Mouse (Mus musculus) hindbrain, embryonic 10.5 days (tissue): ENCODE measurements around the gene Otud7b. TPM values are rescaled to one million over a fixed set of nuclear protein-coding genes. Genes with fewer than 3 reads are reported as not detected.
"Not testable (repeated sequence)": the region's sequence is repeated elsewhere in the genome, so short reads cannot be mapped to it uniquely, and the experiment has no call there.

Source experiments
- DNase-seq: peaks from one replicate; pipeline ENCODE4 v3.0.0-alpha.2; 2017; ENCODE audit warnings: low spot score
- H3K27ac ChIP-seq: fragments of 300-500 bp; sonication (generic); 2 replicates; pipeline ENCODE4 v1.5.1; 2016; ENCODE audit warnings: mild to moderate bottlenecking, moderate library complexity
- H3K27me3 ChIP-seq: fragments of 300-500 bp; sonication (generic); 2 replicates; pipeline ENCODE4 v1.6.1; 2016; ENCODE audit warnings: mild to moderate bottlenecking; ENCODE audit not compliant: poor library complexity, insufficient read depth, severe bottlenecking
- H3K36me3 ChIP-seq: fragments of 300-500 bp; sonication (generic); 2 replicates; pipeline ENCODE4 v1.6.1; 2016; ENCODE audit warnings: mild to moderate bottlenecking, moderate library complexity
- H3K4me1 ChIP-seq: fragments of 300-500 bp; sonication (generic); replicated peaks from 2 replicates; pipeline ENCODE4 v1.6.1; 2016; ENCODE audit warnings: mild to moderate bottlenecking
- H3K4me3 ChIP-seq: fragments of 300-500 bp; sonication (generic); 2 replicates; pipeline ENCODE4 v1.5.1; 2016; ENCODE audit warnings: mild to moderate bottlenecking, moderate library complexity
- H3K9me3 ChIP-seq: fragments of 300-500 bp; sonication (generic); 2 replicates; pipeline ENCODE4 v1.6.1; 2016; ENCODE audit warnings: mild to moderate bottlenecking, moderate library complexity
- WGBS: fragments of 180-500 bp; shearing (Covaris S2); methylation state at CpG from one replicate; pipeline ENCODE4 v1.1.7; 2016; 5-methylcytosine and 5-hydroxymethylcytosine counted together
- polyA plus RNA-seq: library from polyadenylated mRNA; unstranded; fragments of >200 nt; fragmentation: Nextera tagmentation; extraction: Ambion mirVana; gene quantifications from 2 replicates; pipeline ENCODE4 v1.2.1, GENCODE M21; 2016

Otud7b gene
- polyA plus RNA-seq, 1 experiment from 2014 or later = 12.8 TPM

DNA sequence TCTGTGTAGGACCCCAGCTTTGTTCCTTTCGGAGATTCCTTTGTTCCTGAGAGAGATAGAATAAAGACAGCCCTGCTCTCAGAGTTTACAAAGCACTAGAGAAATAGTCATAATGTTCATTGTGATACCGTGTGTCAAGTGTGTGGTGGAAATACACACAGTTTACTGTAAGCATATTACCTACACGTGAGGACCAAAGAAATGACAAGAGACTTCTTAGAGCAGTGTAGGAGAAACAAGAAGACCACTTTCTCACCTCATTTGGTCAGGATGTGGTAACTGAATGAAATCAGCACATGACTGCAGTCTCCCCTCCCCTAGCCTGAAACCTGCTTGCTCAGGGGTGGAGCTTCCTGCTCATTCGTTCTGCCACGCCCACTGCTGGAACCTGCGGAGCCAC, 93.9 kb downstream of the Otud7b start:
- H3K36me3 ChIP-seq = peaks cover 9% of the 10 kb centered on the region; the same call in 1 of the 2 replicates
- H3K27me3 ChIP-seq = peaks cover 7% of the 10 kb centered on the region; the same call in 1 of the 2 replicates
- 6% methylated on average over 6 of the region's 6 CpGs for WGBS
- H3K27ac ChIP-seq = peak overlapping the region; percentile 98
- peaks cover 5% of the 10 kb centered on the region for H3K9me3 ChIP-seq
- DNase-seq = no peak
- H3K4me3 ChIP-seq = peak overlapping the region; percentile 72
- H3K4me1 ChIP-seq = peaks cover 23% of the 10 kb centered on the region

DNA sequence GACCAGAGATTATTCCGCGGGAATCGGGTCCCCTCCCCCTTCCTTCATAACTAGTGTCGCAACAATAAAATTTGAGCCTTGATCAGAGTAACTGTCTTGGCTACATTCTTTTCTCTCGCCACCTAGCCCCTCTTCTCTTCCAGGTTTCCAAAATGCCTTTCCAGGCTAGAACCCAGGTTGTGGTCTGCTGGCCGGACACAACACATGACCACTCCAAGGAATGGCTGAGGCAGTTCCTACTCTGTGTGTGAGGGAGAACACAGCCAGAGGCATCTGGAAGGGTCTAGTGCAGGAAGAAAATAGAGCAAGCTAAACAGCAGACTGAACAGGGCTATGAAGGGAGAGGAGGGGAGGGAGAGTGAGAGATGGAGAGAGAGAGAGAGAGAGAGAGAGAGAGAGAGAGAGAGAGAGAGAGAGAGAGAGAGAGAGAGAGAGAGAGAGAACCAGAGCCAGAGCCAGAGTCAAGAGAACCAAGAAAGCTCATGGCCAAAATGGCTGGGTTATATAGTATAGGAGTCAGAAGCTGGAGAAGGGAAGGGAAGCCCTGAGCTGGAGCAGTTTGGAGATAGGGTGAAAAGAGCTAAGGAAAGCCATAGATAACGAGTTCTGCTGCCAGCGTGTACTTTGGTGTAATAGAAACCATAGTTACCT, 94.4 kb downstream of the Otud7b start:
- 0 out of 2 replicates have a peak overlapping the region, but pooled peaks have one; percentile 35 for H3K27ac ChIP-seq
- H3K36me3 ChIP-seq, H3K4me3 ChIP-seq, H3K27me3 ChIP-seq, H3K9me3 ChIP-seq, DNase-seq: not testable (repeated sequence)
- 31% methylated on average over 8 of the region's 8 CpGs for WGBS
- H3K4me1 ChIP-seq = peaks cover 20% of the 10 kb centered on the region

DNA sequence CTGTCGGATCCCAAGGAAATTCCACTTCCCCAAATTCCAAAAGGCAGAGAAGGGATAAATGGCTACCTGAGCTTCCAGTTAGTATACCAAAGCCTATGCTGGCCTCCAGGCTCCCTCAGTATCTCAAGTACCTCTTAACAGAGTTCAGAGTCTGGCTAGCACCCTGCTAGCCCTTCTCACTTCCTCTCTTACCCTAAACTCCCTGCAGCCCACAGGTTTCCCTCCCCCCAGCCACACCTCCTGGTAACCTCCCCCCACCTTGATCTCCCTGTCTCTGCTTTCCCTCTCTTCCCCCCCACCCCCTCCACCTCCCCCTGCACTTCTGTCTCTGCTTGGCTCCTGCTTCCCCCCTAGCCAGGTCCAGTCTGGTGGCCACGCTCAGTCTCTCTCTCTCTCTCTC, 95.4 kb downstream of the Otud7b start:
- Histone ChIP-seq H3K27ac (no peak overlapping the region), H3K36me3 (peaks cover 9% of the 10 kb centered on the region; the same call in 1 of the 2 replicates), H3K9me3 (peaks cover 5% of the 10 kb centered on the region), H3K27me3 (peaks cover 7% of the 10 kb centered on the region; the same call in 1 of the 2 replicates), H3K4me1 (peaks cover 20% of the 10 kb centered on the region), H3K4me3 (no peak overlapping the region)
- no peak for DNase-seq
- 73% methylated on average over 2 of the region's 2 CpGs for WGBS

DNA sequence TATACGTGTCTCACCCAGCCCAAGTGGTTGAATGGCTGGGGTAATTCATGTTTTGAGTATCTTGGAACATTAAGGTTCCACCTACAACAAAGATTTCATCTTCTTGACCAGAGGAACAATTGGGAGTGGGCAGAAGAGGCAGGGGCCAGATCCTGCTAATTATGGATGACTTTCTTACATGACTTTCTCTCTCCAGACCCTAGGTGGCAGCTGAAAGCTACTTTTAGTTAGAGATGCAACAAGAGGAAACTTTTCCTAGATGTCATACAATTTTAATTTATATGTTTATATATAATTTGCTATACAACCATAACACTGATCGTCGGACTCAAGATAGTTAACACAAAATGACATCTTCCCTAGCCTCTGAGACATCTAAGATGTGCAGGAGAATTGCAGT, 103.5 kb downstream of the Otud7b start:
- Histone ChIP-seq H3K27ac (no peak overlapping the region), H3K9me3 (no peaks in the 10 kb centered on the region), H3K36me3 (no peaks in the 10 kb centered on the region), H3K4me1 (peaks cover 6% of the 10 kb centered on the region), H3K27me3 (no peaks in the 10 kb centered on the region), H3K4me3 (no peak overlapping the region)
- DNase-seq = no peak
- 89% methylated on average over 3 of the region's 3 CpGs for WGBS

DNA sequence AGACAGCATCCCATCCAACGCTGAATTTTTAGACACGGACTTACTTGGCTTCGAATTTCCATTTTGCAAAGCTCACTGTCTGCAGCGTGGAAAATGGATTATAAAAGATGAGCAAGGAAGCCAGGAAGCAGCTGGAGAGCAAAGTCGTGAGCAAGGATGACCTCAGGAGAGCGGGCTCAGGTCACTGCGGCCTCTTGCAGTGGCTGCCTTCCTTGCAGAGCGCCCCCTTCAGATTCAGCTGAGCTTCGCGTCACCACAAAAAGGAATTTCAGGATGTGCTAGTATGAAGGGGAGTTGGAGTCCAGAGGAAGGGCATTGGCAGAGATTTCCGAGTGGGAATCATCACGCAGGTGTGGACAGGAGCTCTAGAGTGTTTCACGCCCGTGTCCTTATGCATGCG, 104.9 kb downstream of the Otud7b start:
- no peaks in the 10 kb centered on the region for H3K27me3 ChIP-seq
- no peaks in the 10 kb centered on the region for H3K36me3 ChIP-seq
- H3K9me3 ChIP-seq = no peaks in the 10 kb centered on the region
- H3K4me3 ChIP-seq = no peak overlapping the region; the same call in 1 of the 2 replicates
- H3K27ac ChIP-seq = no peak overlapping the region
- WGBS = 23% methylated on average over 15 of the region's 15 CpGs
- H3K4me1 ChIP-seq = peaks cover 6% of the 10 kb centered on the region
- DNase-seq = peak; percentile 20

Other genes with a start within 250 kb of the Otud7b start
- 51.5 and 66.9 TPM in 2 replicates for gene Prpf3, start 248.6 kb upstream of the Otud7b start, polyA plus RNA-seq
- gene Mrps21, start 233.0 kb upstream of the Otud7b start, polyA plus RNA-seq = 379 and 403 TPM in 2 replicates
- 9.5 and 13.6 TPM in 2 replicates for gene Ciart, start 222.3 kb upstream of the Otud7b start, polyA plus RNA-seq
- 12.3 and 12.7 TPM in 2 replicates for gene BC028528, start 212.5 kb upstream of the Otud7b start, polyA plus RNA-seq
- gene Aph1a, start 210.6 kb upstream of the Otud7b start, polyA plus RNA-seq = 33.9 and 35.8 TPM in 2 replicates
- 50.1 and 69.4 TPM in 2 replicates for gene Car14, start 199.8 kb upstream of the Otud7b start, polyA plus RNA-seq
- gene Anp32e, start 175.3 kb upstream of the Otud7b start, polyA plus RNA-seq = 266 and 352 TPM in 2 replicates
- 75.0 and 83.5 TPM in 2 replicates for gene Plekho1, start 108.5 kb upstream of the Otud7b start, polyA plus RNA-seq
- 30.4 and 32.4 TPM in 2 replicates for gene Vps45, start 46.1 kb upstream of the Otud7b start, polyA plus RNA-seq
- gene Mtmr11, start 57.5 kb downstream of the Otud7b start, polyA plus RNA-seq = 10.4 and 11.4 TPM in 2 replicates
- 250 and 259 TPM in 2 replicates for gene Sf3b4, start 67.8 kb downstream of the Otud7b start, polyA plus RNA-seq
- gene Sv2a, start 76.6 kb downstream of the Otud7b start, polyA plus RNA-seq = 3.7 and 15.3 TPM in 2 replicates
- 89.6 and 90.3 TPM in 2 replicates for gene Bola1, start 115.2 kb downstream of the Otud7b start, polyA plus RNA-seq
- not detected in 2 replicates for gene Hist2h2ab, start 115.3 kb downstream of the Otud7b start, polyA plus RNA-seq
- 7.6 and 12.0 TPM in 2 replicates for gene Hist2h2ac, start 116.4 kb downstream of the Otud7b start, polyA plus RNA-seq
- gene Hist2h2be, start 116.6 kb downstream of the Otud7b start, polyA plus RNA-seq = 6.0 and 8.7 TPM in 2 replicates
- gene Hist2h3c2, start 134.6 kb downstream of the Otud7b start, polyA plus RNA-seq = 7.9 and 8.4 TPM in 2 replicates
- gene Hist2h2aa2, start 135.7 kb downstream of the Otud7b start, polyA plus RNA-seq = 44.6 and 55.1 TPM in 2 replicates
- 11.3 and 13.4 TPM in 2 replicates for gene Hist2h2aa1, start 141.0 kb downstream of the Otud7b start, polyA plus RNA-seq
- 0.42 and 0.56 TPM in 2 replicates for gene Hist2h3c1, start 142.2 kb downstream of the Otud7b start, polyA plus RNA-seq
- gene Hist2h4, start 158.8 kb downstream of the Otud7b start, polyA plus RNA-seq = 6.8 and 13.6 TPM in 2 replicates
- 49.7 and 51.9 TPM in 2 replicates for gene Hist2h3b, start 164.1 kb downstream of the Otud7b start, polyA plus RNA-seq
- gene Hist2h2bb, start 165.2 kb downstream of the Otud7b start, polyA plus RNA-seq = 9.4 and 9.7 TPM in 2 replicates
- 1.7 and 1.9 TPM in 2 replicates for gene Fcgr1, start 189.4 kb downstream of the Otud7b start, polyA plus RNA-seq